Comparison of ENCODE assay signal across 29 mouse cellular contexts in genomic region chr10:54712684-54713083, GRCm38 (mm10).
A peak's percentile ranks its signal among the peaks of the same experiment; 100 is the strongest.
DNase-seq lines count a peak whose midpoint lies in the region; ATAC-seq and TF ChIP-seq lines count a peak whose summit lies in the region.
"Had no signal": no experiment of that assay in that cellular context is flagged by ENCODE, and none has a peak within 500 bp of the region (broad histone marks: within the 10 kb centered on the region; RNA-seq: fewer than 3 reads in every experiment).

No protein-coding gene starts in this region.

- H3K27ac ChIP-seq in forebrain, postnatal 0 days (ENCODE audit: low read depth, low read length), result no peak overlapping the region
- H3K27ac ChIP-seq in forebrain, embryonic 11.5 days (ENCODE audit: low read depth, low read length), result no peak overlapping the region
- no peak overlapping the region for H3K27ac ChIP-seq in midbrain, embryonic 14.5 days (replicated peaks; ENCODE audit: low read depth, low read length)
- H3K27ac ChIP-seq: embryonic facial prominence, embryonic 13.5 days; embryonic facial prominence, embryonic 15.5 days; forebrain, embryonic 10.5 days; forebrain, embryonic 13.5 days; forebrain, embryonic 15.5 days had no signal

- no peak overlapping the region for H3K4me2 ChIP-seq in forebrain, postnatal 0 days (ENCODE audit: low read depth)
- no peak overlapping the region for H3K4me2 ChIP-seq in forebrain, embryonic 11.5 days (ENCODE audit: low read depth, low read length, severe bottlenecking)
- no peak overlapping the region for H3K4me2 ChIP-seq in midbrain, embryonic 14.5 days (ENCODE audit: low read length)
- H3K4me2 ChIP-seq: embryonic facial prominence, embryonic 13.5 days; embryonic facial prominence, embryonic 15.5 days; forebrain, embryonic 13.5 days; forebrain, embryonic 15.5 days had no signal

- H3K9ac ChIP-seq in forebrain, postnatal 0 days, result no peak overlapping the region
- no peak overlapping the region for H3K9ac ChIP-seq in forebrain, embryonic 11.5 days (ENCODE audit: low read length)
- H3K9ac ChIP-seq in midbrain, embryonic 14.5 days (replicated peaks; ENCODE audit: low read length), result no peak overlapping the region
- H3K9ac ChIP-seq: embryonic facial prominence, embryonic 13.5 days; embryonic facial prominence, embryonic 15.5 days; forebrain, embryonic 13.5 days; forebrain, embryonic 15.5 days had no signal

- peak; percentile 63; the same call in 1 of the 2 replicates for ATAC-seq in forebrain, postnatal 0 days
- ATAC-seq in forebrain, embryonic 11.5 days (replicated peaks; ENCODE audit: low FRiP score), result no peak
- ATAC-seq in midbrain, embryonic 14.5 days (ENCODE audit: low FRiP score, low TSS enrichment), result no peak
- ATAC-seq: activated CD4-positive, CD25-positive, alpha-beta regulatory T cell, adult 4 months; CD4-positive, CD25-positive, alpha-beta regulatory T cell, adult 4 months; forebrain, embryonic 13.5 days; forebrain, embryonic 15.5 days; Patski had no signal

- H3K9me3 ChIP-seq in forebrain, postnatal 0 days (ENCODE audit: low read length), result no peaks in the 10 kb centered on the region
- no peaks in the 10 kb centered on the region for H3K9me3 ChIP-seq in forebrain, embryonic 11.5 days (ENCODE audit: control insufficient read depth, low read length)
- peaks cover 5% of the 10 kb centered on the region; the same call in 1 of the 2 replicates for H3K9me3 ChIP-seq in midbrain, embryonic 14.5 days (ENCODE audit: control insufficient read depth, low read length)
- H3K9me3 ChIP-seq: embryonic facial prominence, embryonic 13.5 days; embryonic facial prominence, embryonic 15.5 days; forebrain, embryonic 10.5 days; forebrain, embryonic 13.5 days; forebrain, embryonic 15.5 days; G1E had no signal

- TF ChIP-seq CTCF in forebrain, postnatal 0 days (IDR thresholded peaks at IDR 0.05; ENCODE audit: low read depth), result no peak

- WGBS in forebrain, postnatal 0 days, result 67% methylated on average over 1 of the region's 1 CpGs
- WGBS in forebrain, embryonic 11.5 days, result 71% methylated on average over 1 of the region's 1 CpGs
- WGBS in midbrain, embryonic 14.5 days, result 75% methylated on average over 1 of the region's 1 CpGs

- no peaks in the 10 kb centered on the region for H3K36me3 ChIP-seq in forebrain, postnatal 0 days (ENCODE audit: insufficient read depth)
- H3K36me3 ChIP-seq in forebrain, embryonic 11.5 days (ENCODE audit: control insufficient read depth, insufficient read depth, low read length), result no peaks in the 10 kb centered on the region
- H3K36me3 ChIP-seq in midbrain, embryonic 14.5 days (ENCODE audit: control insufficient read depth, insufficient read depth, low read length), result no peaks in the 10 kb centered on the region
- H3K36me3 ChIP-seq: embryonic facial prominence, embryonic 13.5 days; embryonic facial prominence, embryonic 15.5 days; forebrain, embryonic 10.5 days; forebrain, embryonic 15.5 days; G1E had no signal

- H3K27me3 ChIP-seq in forebrain, postnatal 0 days (ENCODE audit: insufficient read depth, low read length), result no peaks in the 10 kb centered on the region
- H3K27me3 ChIP-seq in forebrain, embryonic 11.5 days (ENCODE audit: control insufficient read depth, insufficient read depth, low read length), result no peaks in the 10 kb centered on the region
- no peaks in the 10 kb centered on the region for H3K27me3 ChIP-seq in midbrain, embryonic 14.5 days (ENCODE audit: control insufficient read depth, insufficient read depth, low read length)
- H3K27me3 ChIP-seq: CH12.LX; embryonic facial prominence, embryonic 13.5 days; embryonic facial prominence, embryonic 15.5 days; forebrain, embryonic 13.5 days; forebrain, embryonic 15.5 days; Patski had no signal

- peak; percentile 5 for DNase-seq in forebrain, postnatal 0 days
- no peak for DNase-seq in forebrain, embryonic 11.5 days (ENCODE audit: low spot score)
- peak; percentile 1 to 15 for DNase-seq in frontal cortex, adult 2 months (ENCODE audit: extremely low spot score in 1 of 2, low spot score in 1 of 2)
- no peak for DNase-seq in frontal cortex, postnatal 25 days (ENCODE audit: low spot score in 2 of 2)
- DNase-seq in left cerebral cortex, postnatal 14 days (ENCODE audit: low spot score in 2 of 2), result peak; percentile 5 to 7
- DNase-seq in left cerebral cortex, adult 9 months (ENCODE audit: low spot score in 2 of 2), result no peak
- DNase-seq in midbrain, embryonic 14.5 days, result no peak
- DNase-seq: adrenal gland, adult 8-10 months; adrenal gland, postnatal 14 days; adrenal gland, postnatal 36 days; B cell, adult 2 months; cerebellum, adult 11 months; cerebellum, adult 18-20 months; cerebellum, adult 8-10 months; cerebellum, adult 9-11 months; cerebellum, postnatal 14 days; cerebellum, postnatal 36 days; embryo, embryonic 11 days had no signal

- intact Hi-C loops in left cerebral cortex, postnatal 14 days (cut with DNase I), result no loop called here

- H3K4me3 ChIP-seq in forebrain, postnatal 0 days (ENCODE audit: low read depth, low read length), result no peak overlapping the region
- H3K4me3 ChIP-seq in forebrain, embryonic 11.5 days (ENCODE audit: low read depth, low read length), result no peak overlapping the region
- H3K4me3 ChIP-seq in midbrain, embryonic 14.5 days (replicated peaks; ENCODE audit: low read depth, low read length), result no peak overlapping the region
- H3K4me3 ChIP-seq: embryonic facial prominence, embryonic 13.5 days; embryonic facial prominence, embryonic 15.5 days; erythroblast, embryonic 14.5 days; forebrain, embryonic 10.5 days; forebrain, embryonic 13.5 days; forebrain, embryonic 15.5 days had no signal

- H3K4me1 ChIP-seq in forebrain, postnatal 0 days (ENCODE audit: insufficient read depth), result no peaks in the 10 kb centered on the region
- no peaks in the 10 kb centered on the region for H3K4me1 ChIP-seq in forebrain, embryonic 11.5 days (replicated peaks; ENCODE audit: control insufficient read depth, insufficient read depth, low read length)
- no peaks in the 10 kb centered on the region for H3K4me1 ChIP-seq in midbrain, embryonic 14.5 days (ENCODE audit: control insufficient read depth, insufficient read depth, low read length)
- H3K4me1 ChIP-seq: embryonic facial prominence, embryonic 13.5 days; embryonic facial prominence, embryonic 15.5 days; forebrain, embryonic 10.5 days; forebrain, embryonic 13.5 days; forebrain, embryonic 15.5 days had no signal

Comparison
In these comparisons a context has a peak if more than half of its experiments do, and no peak if none do; other contexts are left out.
1. DNase-seq: peak in forebrain, postnatal 0 days (single experiment), frontal cortex, adult 2 months (2 of 2) and left cerebral cortex, postnatal 14 days (2 of 2); none in forebrain, embryonic 11.5 days (single experiment), frontal cortex, postnatal 25 days (0 of 2), left cerebral cortex, adult 9 months (0 of 2) and midbrain, embryonic 14.5 days (single experiment).